Mouse (Mus musculus): ENCODE measurements around the gene Xlr3c. TPM values are rescaled to one million over a fixed set of nuclear protein-coding genes. Genes with fewer than 3 reads are reported as not detected.
A peak's percentile ranks its signal among the peaks of the same experiment; 100 is the strongest.
"Not testable (repeated sequence)": the region's sequence is repeated elsewhere in the genome, so short reads cannot be mapped to it uniquely, and the experiment has no call there.

Xlr3c gene
- polyA plus RNA-seq (2015; fragmentation: Nextera tagmentation; extraction: Ambion mirVana), result not detected in 2 replicates

- H3K4me3 ChIP-seq (replicated peaks; ENCODE audit: low read length); H3K4me1 ChIP-seq (ENCODE audit: control insufficient read depth, insufficient read depth, low read length); H3K4me2 ChIP-seq (ENCODE audit: low read depth, low read length); H3K36me3 ChIP-seq (ENCODE audit: control insufficient read depth, insufficient read depth, low read length); H3K27ac ChIP-seq (ENCODE audit: low read length); H3K9ac ChIP-seq (ENCODE audit: low read length); H3K27me3 ChIP-seq (ENCODE audit: control insufficient read depth, insufficient read depth, low read length); ATAC-seq (ENCODE audit: insufficient read depth, low FRiP score); H3K9me3 ChIP-seq (replicated peaks; ENCODE audit: control insufficient read depth, low read length): not testable (repeated sequence)
- 93% methylated on average over 14 of the region's 14 CpGs for WGBS
These were observed at the start of gene Xlr3c for GRCm38 (mm10) chrX:73265270-73265669. TSS of gene Xlr3c (minus strand) at chrX:73265390.

DNA sequence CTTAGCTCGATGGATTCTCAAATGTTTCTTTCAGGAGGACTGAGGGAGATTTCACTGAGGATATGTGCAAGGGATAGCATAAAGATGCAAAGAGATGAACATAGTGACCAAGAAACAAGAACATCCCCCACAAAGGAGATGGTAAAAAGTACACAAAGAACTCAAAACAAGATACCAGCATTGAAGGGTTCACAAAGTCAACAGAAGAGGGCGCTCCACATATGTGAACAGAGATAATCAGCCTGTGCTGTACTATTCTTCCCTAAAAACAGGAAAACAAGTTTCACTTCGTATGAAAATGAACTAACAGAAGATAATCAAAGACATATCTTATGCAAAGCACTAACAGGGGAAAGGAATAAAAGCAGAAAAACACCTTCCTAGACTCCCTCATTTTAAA lies 47.3 kb upstream of the Xlr3c start:
- no peak overlapping the region for H3K9ac ChIP-seq (ENCODE audit: low read length)
- H3K9me3 ChIP-seq (replicated peaks; ENCODE audit: control insufficient read depth, low read length), result no peaks in the 10 kb centered on the region
- H3K36me3 ChIP-seq (ENCODE audit: control insufficient read depth, insufficient read depth, low read length), result no peaks in the 10 kb centered on the region
- 33% methylated on average over 3 of the region's 3 CpGs for whole genome bisulfite sequencing
- no peak for ATAC-seq (ENCODE audit: insufficient read depth, low FRiP score)
- H3K27me3 ChIP-seq (ENCODE audit: control insufficient read depth, insufficient read depth, low read length), result no peaks in the 10 kb centered on the region
- no peaks in the 10 kb centered on the region for H3K4me1 ChIP-seq (ENCODE audit: control insufficient read depth, insufficient read depth, low read length)
- H3K4me3 ChIP-seq (replicated peaks; ENCODE audit: low read length), result no peak overlapping the region
- no peak overlapping the region for H3K4me2 ChIP-seq (ENCODE audit: low read depth, low read length)
- H3K27ac ChIP-seq (ENCODE audit: low read length), result no peak overlapping the region

DNA sequence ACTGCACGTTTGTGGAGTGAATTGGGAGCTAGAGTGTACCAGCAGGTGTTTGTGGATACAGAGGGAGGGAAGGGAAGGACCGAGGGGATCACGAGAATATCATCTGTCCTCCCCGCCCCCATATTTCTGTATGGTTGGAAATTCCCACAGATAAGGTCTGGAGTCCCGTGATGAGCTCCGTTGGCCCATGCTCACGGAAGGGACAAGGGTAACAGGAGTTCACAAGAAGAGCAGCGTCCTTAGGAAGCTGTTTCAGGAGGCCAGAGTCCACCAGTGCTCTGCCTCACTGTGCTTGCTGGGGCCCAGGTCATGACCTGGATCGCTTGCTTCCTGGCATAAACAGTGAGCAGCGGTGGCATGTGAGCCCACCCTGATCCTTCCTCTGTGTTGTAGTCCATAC lies 30.6 kb upstream of the Xlr3c start:
- H3K4me3 ChIP-seq (replicated peaks; ENCODE audit: low read length); H3K4me2 ChIP-seq (ENCODE audit: low read depth, low read length); H3K4me1 ChIP-seq (ENCODE audit: control insufficient read depth, insufficient read depth, low read length); H3K9ac ChIP-seq (ENCODE audit: low read length); H3K36me3 ChIP-seq (ENCODE audit: control insufficient read depth, insufficient read depth, low read length); H3K9me3 ChIP-seq (replicated peaks; ENCODE audit: control insufficient read depth, low read length); H3K27ac ChIP-seq (ENCODE audit: low read length); ATAC-seq (ENCODE audit: insufficient read depth, low FRiP score); H3K27me3 ChIP-seq (ENCODE audit: control insufficient read depth, insufficient read depth, low read length): not testable (repeated sequence)
- WGBS, result 46% methylated on average over 8 of the region's 10 CpGs

GRCm38 (mm10) chrX:73292876-73293275 lies 27.7 kb upstream of the Xlr3c start, which contains the start of the genes Xlr5a and Xlr5c:
TSS of gene Xlr5a (minus strand) at chrX:73292976.
TSS of gene Xlr5c (minus strand) at chrX:73292976.
- WGBS, result 91% methylated on average over 11 of the region's 17 CpGs
- not testable (repeated sequence) for ATAC-seq (ENCODE audit: insufficient read depth, low FRiP score); H3K27me3 ChIP-seq (ENCODE audit: control insufficient read depth, insufficient read depth, low read length); H3K27ac ChIP-seq (ENCODE audit: low read length); H3K9ac ChIP-seq (ENCODE audit: low read length); H3K4me3 ChIP-seq (replicated peaks; ENCODE audit: low read length); H3K36me3 ChIP-seq (ENCODE audit: control insufficient read depth, insufficient read depth, low read length); H3K4me2 ChIP-seq (ENCODE audit: low read depth, low read length); H3K4me1 ChIP-seq (ENCODE audit: control insufficient read depth, insufficient read depth, low read length); H3K9me3 ChIP-seq (replicated peaks; ENCODE audit: control insufficient read depth, low read length)

- H3K36me3 ChIP-seq (ENCODE audit: control insufficient read depth, insufficient read depth, low read length); H3K27me3 ChIP-seq (ENCODE audit: control insufficient read depth, insufficient read depth, low read length); H3K4me3 ChIP-seq (replicated peaks; ENCODE audit: low read length); H3K4me1 ChIP-seq (ENCODE audit: control insufficient read depth, insufficient read depth, low read length); H3K9ac ChIP-seq (ENCODE audit: low read length); H3K9me3 ChIP-seq (replicated peaks; ENCODE audit: control insufficient read depth, low read length); H3K4me2 ChIP-seq (ENCODE audit: low read depth, low read length); H3K27ac ChIP-seq (ENCODE audit: low read length); ATAC-seq (ENCODE audit: insufficient read depth, low FRiP score): not testable (repeated sequence)
- WGBS, result 70% methylated on average over 1 of the region's 2 CpGs
These were observed 2.8 kb downstream of the Xlr3c start for GRCm38 (mm10) chrX:73262428-73262827.

DNA sequence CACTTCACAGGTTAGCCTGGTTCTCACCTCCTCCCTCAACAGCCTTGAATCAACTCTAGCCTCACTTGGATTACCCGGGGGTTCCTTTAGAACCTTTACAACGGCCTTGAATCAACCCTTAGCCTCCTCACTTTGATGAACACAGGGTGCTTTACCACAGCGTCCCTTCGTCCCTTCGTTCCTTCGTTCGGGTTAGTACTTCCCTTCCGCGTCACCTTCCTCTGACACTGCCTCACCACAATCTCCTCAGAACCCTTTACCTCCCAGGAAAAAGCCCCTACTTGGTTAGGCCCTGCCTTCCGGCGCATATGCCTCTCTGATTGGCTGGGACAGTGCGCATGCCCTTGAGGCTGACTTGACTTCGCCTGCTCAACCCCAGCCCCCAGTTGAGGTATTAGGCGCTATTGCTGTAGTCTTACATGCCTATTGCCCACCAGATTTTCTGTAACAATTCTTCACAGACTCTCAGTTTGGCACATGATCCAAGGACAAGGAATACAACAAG lies 22.3 kb downstream of the Xlr3c start, which contains the start of gene Xlr4c:
Gene Xlr4c (minus strand): TSS at position 310 of the 505 bp plus-strand sequence.
- ATAC-seq (ENCODE audit: insufficient read depth, low FRiP score); H3K4me2 ChIP-seq (ENCODE audit: low read depth, low read length); H3K27me3 ChIP-seq (ENCODE audit: control insufficient read depth, insufficient read depth, low read length); H3K9ac ChIP-seq (ENCODE audit: low read length); H3K9me3 ChIP-seq (replicated peaks; ENCODE audit: control insufficient read depth, low read length); H3K36me3 ChIP-seq (ENCODE audit: control insufficient read depth, insufficient read depth, low read length); H3K27ac ChIP-seq (ENCODE audit: low read length); H3K4me3 ChIP-seq (replicated peaks; ENCODE audit: low read length); H3K4me1 ChIP-seq (ENCODE audit: control insufficient read depth, insufficient read depth, low read length): not testable (repeated sequence)
- WGBS, result 89% methylated on average over 12 of the region's 14 CpGs

DNA sequence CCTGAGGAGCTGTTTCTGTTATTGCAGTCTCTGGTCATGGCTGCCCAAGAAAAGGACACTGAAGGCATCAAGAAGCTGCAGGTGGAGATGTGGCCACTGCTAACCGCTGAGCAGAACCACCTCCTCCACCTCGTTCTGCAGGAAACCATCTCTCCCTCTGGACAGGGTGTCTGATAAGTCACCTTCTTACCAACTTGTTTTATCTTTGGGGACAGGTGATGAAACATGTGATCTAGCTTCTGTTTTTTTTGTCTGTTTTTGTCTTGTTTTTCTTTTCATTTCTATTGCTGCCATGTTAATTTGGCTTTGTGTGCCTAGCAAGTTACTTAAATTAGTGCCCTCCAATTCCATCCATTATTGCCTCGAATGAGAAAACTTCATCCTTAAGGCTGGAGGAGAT lies 35.9 kb downstream of the Xlr3c start:
- 25% methylated on average over 3 of the region's 3 CpGs for WGBS
- H3K36me3 ChIP-seq (ENCODE audit: control insufficient read depth, insufficient read depth, low read length), result no peaks in the 10 kb centered on the region
- no peak overlapping the region for H3K27ac ChIP-seq (ENCODE audit: low read length)
- no peak for ATAC-seq (ENCODE audit: insufficient read depth, low FRiP score)
- peak overlapping the region; percentile 63 for H3K4me3 ChIP-seq (replicated peaks; ENCODE audit: low read length)
- no peaks in the 10 kb centered on the region for H3K27me3 ChIP-seq (ENCODE audit: control insufficient read depth, insufficient read depth, low read length)
- H3K4me2 ChIP-seq (ENCODE audit: low read depth, low read length), result peak overlapping the region; percentile 66
- H3K4me1 ChIP-seq (ENCODE audit: control insufficient read depth, insufficient read depth, low read length), result no peaks in the 10 kb centered on the region
- no peaks in the 10 kb centered on the region for H3K9me3 ChIP-seq (replicated peaks; ENCODE audit: control insufficient read depth, low read length)
- H3K9ac ChIP-seq (ENCODE audit: low read length), result peak overlapping the region; percentile 77

- Histone ChIP-seq H3K27ac (ENCODE audit: low read length) (peak overlapping the region; percentile 89), H3K27me3 (ENCODE audit: control insufficient read depth, insufficient read depth, low read length) (no peaks in the 10 kb centered on the region), H3K4me1 (ENCODE audit: control insufficient read depth, insufficient read depth, low read length) (no peaks in the 10 kb centered on the region), H3K4me2 (ENCODE audit: low read depth, low read length) (peak overlapping the region; percentile 66), H3K9me3 (replicated peaks; ENCODE audit: control insufficient read depth, low read length) (no peaks in the 10 kb centered on the region), H3K4me3 (replicated peaks; ENCODE audit: low read length) (peak overlapping the region; percentile 63), H3K36me3 (ENCODE audit: control insufficient read depth, insufficient read depth, low read length) (no peaks in the 10 kb centered on the region), H3K9ac (ENCODE audit: low read length) (peak overlapping the region; percentile 77)
- ATAC-seq (ENCODE audit: insufficient read depth, low FRiP score), result peak; percentile 56; the same call in 1 of the 2 replicates
- WGBS, result 9% methylated on average over 39 of the region's 51 CpGs
These were observed 36.5 kb downstream of the Xlr3c start for GRCm38 (mm10) chrX:73228606-73229214.

GRCm38 (mm10) chrX:73227914-73228605 lies 37.1 kb downstream of the Xlr3c start, which contains the start of gene F8a:
TSS of gene F8a (plus strand) at chrX:73228291.
- Histone ChIP-seq H3K4me3 (replicated peaks; ENCODE audit: low read length) (peak within 1 kb of the TSS; percentile 63), H3K27ac (ENCODE audit: low read length) (peak within 1 kb of the TSS; percentile 89), H3K27me3 (ENCODE audit: control insufficient read depth, insufficient read depth, low read length) (no peaks in the 10 kb centered on the region), H3K4me2 (ENCODE audit: low read depth, low read length) (peak within 1 kb of the TSS; percentile 66), H3K4me1 (ENCODE audit: control insufficient read depth, insufficient read depth, low read length) (no peaks in the 10 kb centered on the region), H3K9ac (ENCODE audit: low read length) (peak within 1 kb of the TSS; percentile 77), H3K36me3 (ENCODE audit: control insufficient read depth, insufficient read depth, low read length) (no peaks in the 10 kb centered on the region), H3K9me3 (replicated peaks; ENCODE audit: control insufficient read depth, low read length) (no peaks in the 10 kb centered on the region)
- peak; percentile 96 for ATAC-seq (ENCODE audit: insufficient read depth, low FRiP score)
- 21% methylated on average over 37 of the region's 39 CpGs for WGBS

All from stomach, embryonic 16.5 days (tissue).